Mouse (Mus musculus) ovary, postnatal 36 days (tissue): ENCODE measurements around the gene Lrguk.
A peak's percentile ranks its signal among the peaks of the same experiment; 100 is the strongest.

ENCODE experiments used
- DNase-seq: peaks from one replicate; pipeline ENCODE4 v3.0.0; 2022; ENCODE audit warnings: low spot score, mixed read lengths

The Lrguk gene

GRCm38 (mm10) chr6:34148021-34148420 is 118.8 kb downstream of the Lrguk start:
- no peak for DNase-seq

DNA sequence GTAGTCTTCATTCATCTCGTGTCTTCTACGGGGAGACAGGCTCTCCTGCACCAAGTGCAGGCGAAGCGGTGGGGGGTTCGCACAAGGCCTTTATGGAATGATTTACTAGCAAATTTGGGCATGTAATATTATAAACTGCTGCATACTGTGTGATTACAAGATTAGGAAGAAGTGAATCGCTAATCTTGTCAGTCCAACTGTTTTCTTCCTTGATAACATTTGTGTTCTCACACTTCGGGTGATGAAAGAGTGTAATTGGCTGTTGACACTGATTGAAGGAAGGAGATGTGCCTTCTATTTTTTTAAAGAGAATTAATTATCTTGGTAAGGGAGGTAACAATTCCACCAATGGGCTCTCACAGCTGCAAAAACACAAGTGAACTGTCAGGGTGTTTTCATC is 119.4 kb downstream of the Lrguk start:
- DNase-seq = no peak

DNA sequence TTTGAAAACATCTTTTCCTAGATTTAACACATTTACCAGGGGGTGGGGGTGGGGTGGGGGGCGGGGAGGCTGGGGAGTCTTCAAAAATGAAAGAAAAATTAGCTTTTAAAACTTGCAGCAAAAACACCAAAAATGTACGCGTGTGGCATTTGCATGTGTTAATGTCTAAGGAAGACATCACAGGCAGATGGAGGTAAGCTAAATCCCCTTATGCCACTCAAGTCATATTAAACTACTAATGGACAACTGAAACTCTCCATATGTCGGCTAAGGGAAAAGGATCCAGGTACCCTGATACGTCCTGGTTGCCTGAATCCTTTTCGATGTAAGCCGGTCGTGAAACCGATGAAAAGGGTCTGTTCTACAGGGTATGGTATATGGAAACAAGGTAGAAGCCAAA is 119.8 kb downstream of the Lrguk start:
- no peak for DNase-seq

- DNase-seq = no peak
These were observed 120.6 kb downstream of the Lrguk start for GRCm38 (mm10) chr6:34149821-34150220.

DNA sequence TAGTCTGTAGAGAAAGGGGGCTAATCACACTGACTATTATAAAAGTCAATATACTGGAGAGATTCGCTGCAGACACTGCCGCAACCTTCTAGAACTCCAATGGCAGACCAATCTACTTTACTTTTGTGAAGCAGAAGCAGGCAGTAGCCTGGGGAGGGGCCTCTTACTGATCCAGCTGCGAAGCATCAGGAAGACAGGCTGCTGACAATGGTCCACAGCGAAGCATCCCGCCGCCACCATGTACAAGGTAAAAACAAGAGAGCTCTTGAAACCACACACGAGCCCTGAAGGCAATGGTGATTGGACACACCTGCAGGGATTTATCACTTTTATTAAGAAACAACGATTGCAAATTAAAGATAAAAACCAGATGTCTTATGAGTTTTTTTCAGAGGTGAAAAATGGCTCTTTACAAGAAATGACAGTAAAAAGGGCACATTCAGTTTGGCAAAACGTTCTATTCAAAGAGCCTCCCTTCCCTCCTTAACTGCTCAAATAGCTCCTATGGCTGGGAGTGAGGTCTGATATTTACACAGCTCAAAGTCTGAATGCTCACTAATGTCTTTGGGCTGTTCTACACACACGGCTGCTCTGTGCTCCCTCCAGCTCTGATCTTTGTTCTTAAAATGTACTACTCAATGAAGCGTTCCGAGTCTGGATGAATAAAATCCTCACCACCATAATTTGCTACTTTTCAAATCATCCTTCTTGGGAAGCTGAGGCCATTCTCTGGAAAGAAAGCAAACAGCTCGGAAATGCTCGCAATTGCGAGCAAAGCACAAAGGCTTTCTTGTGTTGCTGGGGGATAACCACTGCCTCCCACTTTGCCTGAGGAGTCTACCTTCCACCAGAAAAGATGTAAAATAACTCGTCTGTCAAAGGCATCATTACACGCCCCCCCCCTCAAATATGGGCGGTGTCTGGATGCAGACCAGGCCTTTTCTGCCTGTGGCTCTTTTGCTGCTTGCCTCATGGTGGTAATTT is 124.1 kb downstream of the Lrguk start:
- no peak for DNase-seq

GRCm38 (mm10) chr6:34154202-34154601 is 125.0 kb downstream of the Lrguk start:
- DNase-seq = no peak

DNA sequence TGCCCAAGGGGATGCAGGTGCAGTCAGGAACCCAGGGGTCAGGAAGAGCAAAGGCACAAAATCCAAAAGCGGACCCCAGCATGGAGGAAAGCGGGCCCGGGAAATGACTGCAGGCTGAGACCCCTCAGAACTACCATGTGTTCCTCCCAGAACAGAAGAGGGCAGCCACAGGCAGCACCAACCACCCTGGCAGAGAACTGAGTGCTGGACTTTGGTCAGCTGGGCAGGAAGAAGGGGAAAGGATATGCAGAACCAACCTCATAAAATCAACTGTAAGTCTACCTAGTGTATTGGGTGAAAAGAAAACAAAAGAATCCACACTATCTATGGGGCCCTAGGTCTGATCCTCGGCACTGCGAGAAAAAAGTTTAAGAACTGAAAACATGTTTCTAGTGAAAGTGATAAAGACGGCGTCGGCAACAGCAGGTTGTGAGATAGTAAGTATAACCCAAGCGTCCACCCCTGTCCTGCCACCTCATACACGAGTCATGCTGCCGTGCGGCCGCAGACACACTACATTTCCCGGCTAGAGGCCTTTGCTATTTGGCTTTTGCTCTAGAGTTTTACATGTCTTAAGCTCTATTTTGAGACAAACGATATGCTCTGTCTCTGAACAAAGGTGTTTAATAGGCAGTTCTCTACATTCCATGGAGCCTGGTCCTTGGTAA is 126.0 kb downstream of the Lrguk start:
- no peak for DNase-seq

DNA sequence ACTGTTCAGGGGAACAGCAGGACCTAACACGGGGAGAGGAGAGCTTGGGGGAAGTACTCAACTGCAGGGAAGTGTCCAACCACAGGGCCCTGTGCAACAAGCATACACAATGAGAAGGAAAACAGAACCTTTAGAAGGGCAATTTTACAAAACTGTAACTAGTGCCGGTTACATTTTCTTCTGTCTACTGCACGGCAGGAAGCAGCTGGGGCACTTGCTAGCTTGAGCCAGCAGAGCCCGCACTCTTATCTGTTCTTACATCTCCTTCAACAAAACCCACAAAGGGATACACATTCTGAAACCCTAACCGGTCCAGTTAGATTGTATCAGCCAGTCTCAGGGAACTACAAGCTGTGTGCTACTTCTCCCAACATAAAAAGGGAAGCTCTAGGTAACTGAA is 126.8 kb downstream of the Lrguk start:
- DNase-seq = no peak

DNA sequence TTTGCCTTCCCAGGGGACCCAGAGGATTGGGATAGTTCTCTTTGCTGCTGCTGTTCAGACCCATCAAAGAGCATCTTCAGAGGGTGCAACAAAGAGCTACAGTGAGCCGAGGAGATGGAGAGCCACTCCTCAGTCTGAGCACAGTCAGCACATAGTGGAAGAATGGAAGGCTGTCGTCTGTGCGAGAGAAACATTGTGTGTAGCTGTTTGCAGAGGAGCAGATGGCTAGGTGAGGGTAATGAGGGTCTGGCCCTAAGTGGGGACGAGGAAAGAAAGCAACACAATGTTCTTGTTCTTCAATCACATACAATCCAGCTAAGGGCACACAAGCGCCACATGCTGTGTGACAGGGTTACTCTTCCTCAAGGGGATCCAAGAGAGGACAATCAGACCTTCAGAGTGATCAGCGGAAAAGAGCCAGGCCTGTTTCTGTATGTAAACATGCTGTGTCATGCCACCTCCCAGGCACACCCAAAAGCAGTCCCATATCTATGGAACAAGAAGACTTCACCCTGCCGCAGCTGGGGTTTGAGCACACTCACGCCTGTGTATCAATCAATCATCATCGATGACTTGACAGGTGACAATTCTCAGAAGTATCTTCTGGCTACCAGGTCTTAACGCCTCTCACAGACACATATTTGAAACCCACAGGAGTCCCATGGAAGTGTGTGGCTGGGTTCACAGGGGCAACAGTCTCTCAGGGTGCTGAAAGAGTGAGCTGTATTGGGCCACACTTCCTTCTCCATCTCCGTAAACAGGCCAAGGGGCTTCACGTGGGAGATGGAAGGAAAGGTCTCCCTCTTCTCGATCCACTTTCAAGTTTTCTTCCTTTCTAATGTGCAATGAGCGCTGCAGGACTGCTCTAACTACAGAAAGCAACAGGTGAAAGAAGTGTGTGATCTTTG is 127.8 kb downstream of the Lrguk start:
- DNase-seq = no peak

DNA sequence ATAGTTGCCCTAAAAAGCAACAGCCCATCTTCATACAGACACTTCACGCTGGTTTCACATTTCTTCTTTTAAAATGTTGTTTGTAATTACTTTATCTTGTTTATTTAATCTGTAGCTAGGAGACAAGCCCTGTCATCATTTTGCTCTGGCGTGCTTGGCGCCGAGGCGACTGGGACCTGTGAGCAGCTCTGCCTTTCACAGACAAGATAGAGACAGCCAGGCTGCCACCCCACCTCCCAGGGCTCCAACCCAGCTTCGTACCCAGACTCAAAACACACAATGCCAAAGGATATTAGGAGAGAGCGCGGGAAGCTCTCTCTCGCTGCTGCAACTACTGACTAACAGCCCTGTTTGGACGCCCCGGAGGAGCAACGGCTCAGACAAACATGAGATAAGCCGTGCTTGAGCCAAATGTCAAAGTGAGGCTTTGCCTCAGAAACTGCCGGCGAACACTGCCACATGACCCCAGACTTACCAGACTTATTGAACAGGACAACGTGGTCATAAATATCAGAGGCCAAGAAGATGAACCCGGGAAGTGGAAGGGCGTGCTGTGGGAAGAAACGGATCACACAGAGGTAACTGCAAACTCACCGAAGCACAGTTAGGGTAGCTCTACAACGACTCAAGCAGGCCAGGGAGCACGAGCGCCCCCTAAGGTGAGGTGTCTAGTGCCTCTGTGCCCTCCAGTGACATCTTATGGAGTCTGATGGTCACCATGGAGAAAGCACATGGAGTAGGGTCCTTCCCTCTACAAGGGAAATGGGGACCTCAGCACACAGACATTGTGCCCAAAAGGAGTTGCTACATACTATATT is 131.0 kb downstream of the Lrguk start:
- peak; percentile 27 for DNase-seq

DNA sequence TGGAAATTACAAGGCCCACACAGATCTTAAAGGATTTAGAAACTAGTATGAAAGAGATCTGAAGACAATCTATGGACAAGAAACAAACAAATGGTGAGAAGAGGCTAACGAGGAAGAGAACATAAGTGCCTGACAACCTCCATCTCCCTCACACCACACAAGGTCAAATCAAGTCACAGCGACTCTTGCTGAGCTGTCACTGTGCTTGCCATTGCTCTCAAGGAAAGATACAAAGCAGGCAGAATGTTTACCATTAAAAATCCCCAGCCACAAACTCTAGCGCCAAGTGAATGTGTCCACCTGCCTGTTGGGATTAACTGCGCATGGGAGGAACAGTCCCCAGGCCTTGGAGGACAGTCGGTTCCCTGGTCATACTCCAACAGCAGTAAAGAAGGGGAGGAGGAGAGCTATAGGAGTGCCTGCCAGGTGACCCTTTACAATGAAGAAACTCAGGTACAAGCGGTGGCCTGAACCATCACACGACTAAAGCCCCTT is 131.6 kb downstream of the Lrguk start:
- DNase-seq = no peak

DNA sequence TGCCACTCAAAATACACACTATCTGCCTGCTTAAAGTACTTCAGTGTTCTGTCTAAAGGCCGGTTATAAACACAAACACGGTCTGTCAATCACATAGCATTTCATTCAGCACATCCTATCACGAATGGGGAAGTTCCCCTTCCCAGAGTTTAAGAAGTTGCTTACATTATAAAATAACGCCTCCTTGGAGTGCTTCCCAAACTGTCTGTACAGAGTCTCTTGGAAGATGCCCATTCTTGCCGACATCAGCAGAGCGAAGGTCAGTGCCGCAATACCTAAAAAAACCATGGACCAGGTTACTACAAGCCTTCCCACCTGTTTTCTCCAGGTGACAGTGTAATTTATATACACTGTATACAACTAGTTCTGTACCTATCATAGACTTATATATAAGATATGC is 132.3 kb downstream of the Lrguk start:
- DNase-seq = no peak

GRCm38 (mm10) chr6:34162607-34163006 is 133.4 kb downstream of the Lrguk start:
- no peak for DNase-seq

DNA sequence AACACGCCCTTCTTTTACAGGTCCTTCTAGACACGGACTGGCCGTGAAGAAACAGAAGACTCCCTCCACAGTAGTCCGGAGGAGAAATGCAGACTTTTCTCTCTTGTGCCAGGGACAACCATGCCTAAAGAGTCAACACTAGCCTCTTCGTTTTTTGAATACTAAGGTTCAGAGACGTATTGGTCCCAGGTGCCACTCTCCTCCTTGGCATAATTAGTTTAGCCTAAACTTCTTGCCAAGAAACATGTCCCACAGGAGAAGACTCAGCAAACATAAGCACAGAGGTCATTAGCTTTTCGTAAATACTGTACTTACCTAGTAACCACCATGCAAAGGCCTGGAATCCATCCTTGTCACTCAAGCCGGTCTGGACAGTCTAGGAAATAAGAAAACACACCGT is 133.8 kb downstream of the Lrguk start:
- DNase-seq = no peak

GRCm38 (mm10) chr6:34168834-34169233 is 139.6 kb downstream of the Lrguk start:
- DNase-seq = no peak

DNA sequence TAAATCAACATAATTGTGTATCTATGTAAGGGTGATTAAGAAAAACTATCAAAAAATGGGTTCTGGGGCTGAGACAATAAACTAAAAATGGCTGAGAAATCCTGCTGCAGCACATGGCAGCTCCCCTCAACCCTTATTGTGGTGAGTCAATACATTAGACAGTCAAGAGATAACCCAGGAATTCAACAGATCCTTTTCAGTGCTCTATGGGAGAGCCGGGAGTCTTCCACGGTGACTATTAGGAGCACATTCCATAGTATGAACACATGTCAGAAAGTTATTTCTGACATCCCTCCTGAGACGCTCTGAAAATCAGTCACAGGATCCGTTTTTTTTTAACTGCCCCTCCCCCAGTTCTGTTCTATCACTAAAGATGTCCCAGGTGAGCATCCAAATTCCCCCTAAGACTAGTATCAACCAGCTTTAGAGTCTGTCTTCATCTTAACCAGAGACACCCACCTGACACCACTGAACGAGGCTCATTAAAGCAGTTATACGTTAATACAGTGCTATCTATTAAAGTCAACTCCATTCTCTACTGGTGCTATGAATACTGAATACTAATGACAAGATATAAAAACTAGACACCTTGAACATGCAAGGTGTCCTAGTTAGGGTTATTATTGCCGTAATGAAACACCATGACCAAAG is 141.7 kb downstream of the Lrguk start:
- DNase-seq = no peak

- no peak for DNase-seq
These were observed 142.7 kb downstream of the Lrguk start for GRCm38 (mm10) chr6:34171748-34172457.

- DNase-seq = no peak
These were observed 144.0 kb downstream of the Lrguk start for GRCm38 (mm10) chr6:34173251-34173650.

- DNase-seq = no peak
These were observed 145.5 kb downstream of the Lrguk start for GRCm38 (mm10) chr6:34174715-34175114.
